Mouse (Mus musculus) left cerebral cortex, adult 18-20 months (tissue): Measurements from ENCODE around the gene Rfx1. TPM values are rescaled to one million over a fixed set of nuclear protein-coding genes. Genes with fewer than 3 reads are reported as not detected.

Source experiments
- DNase-seq, 2 experiments: peaks; one replicate each; pipeline ENCODE4 v3.0.0; 2021 to 2022; ENCODE audit warnings: low spot score in 2 of 2, mixed read lengths in 1 of 2
- total RNA-seq, 2 experiments: library from RNA; stranded (reverse); gene quantifications; 2 replicates each; pipeline ENCODE4 v1.2.3; 2021

Gene Rfx1
- total RNA-seq, 2 experiments from 2014 or later, result 23.1 to 25.3 TPM

- peak in 1 of 2 experiments; percentile 49 for DNase-seq
Observed at GRCm38 (mm10) chr8:84087821-84088220, 21.2 kb downstream of the Rfx1 start.

- DNase-seq, result no peak
Observed at GRCm38 (mm10) chr8:84089277-84089676, 22.6 kb downstream of the Rfx1 start.

DNA sequence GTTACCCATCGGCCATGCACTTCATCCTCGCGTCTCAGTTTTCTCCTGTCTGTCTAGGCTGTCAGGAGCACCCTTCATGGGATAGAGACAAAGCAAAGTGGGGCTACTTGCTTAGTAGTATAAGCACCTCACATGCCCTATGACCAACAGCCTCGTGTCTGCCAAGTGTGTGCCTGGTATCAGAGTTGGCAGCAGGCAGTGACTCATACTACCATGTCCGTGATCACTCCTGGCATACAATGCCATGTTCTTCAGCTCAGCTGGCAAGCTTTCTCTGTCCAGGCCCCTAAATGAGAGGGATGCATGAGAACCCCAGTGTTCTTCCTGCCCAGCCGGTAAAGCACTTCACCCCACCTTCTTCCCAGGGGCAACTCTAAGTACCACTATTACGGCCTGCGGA, 24.0 kb downstream of the Rfx1 start:
- DNase-seq, result no peak

DNA sequence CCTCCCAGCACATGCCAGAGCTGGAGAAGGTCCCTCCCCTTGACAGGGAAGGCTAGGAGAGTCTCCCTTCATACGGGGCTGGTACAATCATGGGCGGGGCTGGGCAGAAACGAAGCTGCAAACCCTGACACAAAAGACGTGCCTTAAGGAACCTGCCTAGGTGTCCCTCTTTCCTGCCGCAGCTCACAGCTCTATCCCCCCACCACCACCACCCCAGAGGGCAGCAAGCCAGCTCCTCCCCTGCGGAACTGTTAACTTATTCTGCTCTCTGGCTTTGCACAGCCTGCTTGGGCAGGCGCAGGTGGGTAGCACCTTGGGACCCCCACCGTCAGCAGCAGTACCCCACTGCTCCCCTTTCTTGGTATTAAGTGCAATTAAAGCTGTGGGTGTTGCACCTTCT, 29.4 kb downstream of the Rfx1 start:
- DNase-seq, result no peak

- DNase-seq, result no peak
Observed at GRCm38 (mm10) chr8:84098376-84098775, 31.7 kb downstream of the Rfx1 start.

DNA sequence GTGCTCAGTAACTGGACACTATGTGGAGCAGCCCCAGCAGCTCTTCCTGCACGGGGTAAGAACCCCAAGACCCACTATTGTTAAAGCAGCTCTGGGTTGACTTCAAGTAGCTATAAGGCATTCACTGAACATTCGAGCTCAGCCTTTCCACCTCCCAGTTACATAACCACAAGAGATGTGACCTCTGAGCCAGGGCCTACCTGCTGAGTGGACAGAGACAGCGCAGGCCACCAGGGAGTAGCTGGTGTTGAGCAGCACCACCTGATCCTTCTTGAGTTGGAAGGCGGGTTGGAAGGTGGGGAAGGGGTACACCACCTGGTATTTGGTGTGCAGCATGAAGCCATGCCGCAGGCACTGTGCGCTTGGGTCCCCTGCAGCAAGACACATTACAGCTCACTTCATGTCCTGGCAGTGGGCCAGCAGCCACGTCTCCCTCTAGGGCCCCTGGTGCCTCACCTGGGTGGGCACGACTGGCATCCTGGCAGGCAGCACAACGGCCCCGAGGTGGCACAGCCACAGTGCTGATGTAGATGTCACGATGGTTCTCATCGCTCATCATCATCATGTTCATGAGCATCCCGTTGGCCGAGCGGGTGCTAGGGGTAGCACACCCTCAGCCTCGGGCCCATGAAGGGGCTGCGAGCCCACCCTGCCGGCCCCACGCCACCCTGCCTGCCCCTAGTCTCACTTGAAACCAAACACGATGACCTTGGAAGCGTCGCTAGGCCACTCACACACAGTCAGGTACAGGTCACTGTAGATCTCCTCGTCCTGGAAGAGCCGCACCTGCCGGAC, 35.0 kb downstream of the Rfx1 start:
- no peak for DNase-seq

GRCm38 (mm10) chr8:84103601-84104000, 37.0 kb downstream of the Rfx1 start:
- DNase-seq, result no peak

GRCm38 (mm10) chr8:84104221-84104620, 37.6 kb downstream of the Rfx1 start:
- DNase-seq, result peak in 1 of 2 experiments; percentile 44

- peak; percentile 98 for DNase-seq
Observed at GRCm38 (mm10) chr8:84104697-84105609, 38.3 kb downstream of the Rfx1 start, which contains the start of gene Dcaf15. Gene Dcaf15, minus strand, starts transcription at chr8:84104768.

- no peak for DNase-seq
Observed at GRCm38 (mm10) chr8:84105676-84106075, 39.0 kb downstream of the Rfx1 start.

DNA sequence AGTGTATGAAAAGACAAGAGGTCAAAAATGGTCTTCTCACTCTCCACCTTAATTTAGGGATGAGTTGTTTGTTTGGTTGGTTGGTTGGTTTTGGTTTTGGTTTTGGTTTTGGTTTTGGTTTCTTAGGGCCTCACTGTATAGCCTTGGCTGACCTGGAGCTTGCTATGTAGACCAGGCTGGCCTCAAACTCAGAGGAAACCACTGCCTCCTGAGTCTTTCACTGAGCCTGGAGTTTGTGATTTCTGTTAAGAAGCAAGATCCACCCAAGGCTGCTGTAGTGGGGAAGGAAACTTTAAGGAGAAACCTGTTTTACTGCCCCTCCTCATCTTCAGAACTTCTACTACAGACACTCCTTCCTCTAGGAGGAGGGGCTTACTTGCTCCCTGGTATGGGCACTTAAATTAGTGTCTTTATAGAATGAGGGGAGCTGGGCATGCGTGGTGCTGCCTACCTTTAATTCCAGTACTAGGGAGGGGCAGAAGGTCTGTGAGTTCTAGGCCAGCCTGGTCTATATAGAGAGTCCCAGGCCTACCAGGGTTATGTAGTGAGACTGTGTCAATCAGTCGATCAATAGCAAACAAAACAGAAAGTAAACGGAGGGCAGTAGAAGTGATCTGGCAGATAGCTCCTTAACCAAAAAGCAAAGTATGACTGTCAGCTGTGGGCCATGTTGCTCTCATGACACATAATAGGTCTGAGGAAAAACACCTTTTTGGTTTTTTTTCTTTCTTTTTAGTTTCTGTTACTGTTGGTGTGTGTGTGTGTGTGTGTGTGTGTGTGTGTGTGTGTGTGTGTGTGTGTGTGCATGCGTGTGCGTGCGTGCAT, 39.8 kb downstream of the Rfx1 start:
- DNase-seq, result no peak

DNA sequence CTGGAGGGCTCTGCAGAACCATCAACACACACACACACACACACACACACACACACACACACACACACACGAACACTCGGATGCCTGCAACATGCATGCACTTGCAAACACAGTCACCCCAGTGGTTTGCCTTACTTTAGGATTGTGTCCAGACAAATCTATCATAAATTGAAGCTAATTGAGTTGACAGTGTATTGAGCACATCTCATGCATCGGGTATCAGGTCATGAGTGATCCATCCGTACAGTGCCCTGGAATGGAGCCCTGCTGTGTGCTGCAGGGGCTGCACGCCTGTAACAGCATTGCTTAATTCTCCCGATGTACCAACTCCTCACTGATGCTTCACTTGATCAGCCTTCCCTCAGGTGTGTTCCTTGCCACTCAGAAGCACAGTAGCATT, 49.0 kb downstream of the Rfx1 start:
- DNase-seq, result no peak

- no peak for DNase-seq
Observed at GRCm38 (mm10) chr8:84122151-84122550, 55.5 kb downstream of the Rfx1 start.

DNA sequence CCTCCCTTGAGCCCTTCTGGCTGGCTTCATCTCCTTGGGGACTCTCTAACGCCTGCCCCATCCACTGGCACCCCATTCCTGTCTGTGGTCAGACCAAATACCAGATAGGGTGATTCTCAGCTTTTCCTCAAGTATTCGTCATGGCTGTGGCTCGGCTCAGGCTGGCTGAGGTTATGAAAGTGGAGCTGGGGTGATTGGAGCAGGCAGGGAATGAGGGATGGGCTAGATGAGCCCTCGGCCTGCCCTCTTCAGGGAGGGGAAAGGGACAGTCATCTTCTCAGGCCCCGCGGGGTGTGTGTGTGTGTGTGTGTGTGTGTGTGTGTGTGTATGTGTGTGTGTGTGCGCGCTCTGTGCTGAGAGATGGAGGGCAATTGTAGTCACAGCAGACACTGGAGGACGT, 59.0 kb downstream of the Rfx1 start, which contains the start of gene Podnl1:
Gene Podnl1 (plus strand): TSS at position 334 of the 400 bp plus-strand sequence.
- no peak for DNase-seq

DNA sequence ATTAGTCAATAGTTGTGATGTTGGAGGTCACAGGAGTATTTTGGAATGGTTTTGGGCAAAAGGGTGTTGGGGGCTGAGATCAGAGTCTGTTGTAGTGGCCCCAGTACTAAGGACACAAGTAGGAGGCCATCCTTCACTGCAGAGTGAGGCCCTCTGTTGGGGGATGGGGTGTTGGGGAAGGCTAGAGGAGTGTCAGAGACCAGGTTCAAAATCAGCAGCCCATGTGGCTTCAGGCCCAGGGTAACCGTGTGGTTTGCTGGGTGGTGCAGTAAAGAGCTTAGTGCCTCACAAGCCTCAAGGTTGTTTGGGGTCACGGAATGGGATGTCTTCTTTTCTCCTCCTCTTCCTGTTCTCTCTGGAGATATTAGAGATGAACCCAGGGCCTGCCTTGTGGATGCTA, 60.1 kb downstream of the Rfx1 start:
- no peak for DNase-seq

GRCm38 (mm10) chr8:84127202-84127901, 60.7 kb downstream of the Rfx1 start:
- no peak for DNase-seq

DNA sequence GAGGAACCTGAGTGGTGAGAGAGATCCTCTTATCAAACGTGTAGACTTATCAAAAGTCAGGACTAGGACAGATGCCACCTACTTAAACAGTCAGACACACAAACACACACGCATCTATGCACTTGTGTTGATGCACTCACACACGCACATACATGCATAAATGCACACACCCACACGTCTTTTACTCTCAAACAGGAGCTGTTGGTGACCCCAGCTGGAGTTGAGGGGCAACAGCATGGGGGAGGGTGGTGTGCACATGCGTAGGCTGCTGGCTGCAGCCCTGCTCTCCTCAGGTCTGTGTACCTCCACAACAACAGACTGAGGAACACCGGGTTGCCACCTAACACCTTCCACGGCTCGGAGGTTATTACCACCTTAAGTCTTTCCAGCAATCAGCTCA, 61.6 kb downstream of the Rfx1 start:
- no peak for DNase-seq

GRCm38 (mm10) chr8:84130806-84131205, 64.2 kb downstream of the Rfx1 start:
- no peak for DNase-seq

DNA sequence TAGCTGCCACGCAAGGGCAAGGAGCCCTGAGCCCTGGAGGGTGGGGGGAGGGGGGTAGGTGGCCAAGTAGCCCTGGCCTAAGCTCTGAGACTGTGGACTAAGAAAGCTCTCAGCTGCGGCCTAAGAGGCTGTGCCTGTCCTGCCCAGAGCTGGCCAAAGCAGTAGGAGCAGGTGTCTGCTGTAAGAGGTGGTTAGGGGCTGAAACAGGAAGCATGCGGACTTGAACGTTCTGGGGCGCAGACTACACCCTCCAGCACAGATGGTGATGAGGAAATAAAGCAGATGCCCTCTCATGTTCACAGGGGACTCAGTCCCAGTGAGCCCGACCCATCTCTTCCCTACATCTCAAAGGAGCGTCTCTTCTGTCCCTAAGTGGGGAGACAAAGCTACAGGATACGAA, 65.6 kb downstream of the Rfx1 start:
- no peak for DNase-seq

GRCm38 (mm10) chr8:84137848-84138247, 71.2 kb downstream of the Rfx1 start:
- DNase-seq, result no peak

DNA sequence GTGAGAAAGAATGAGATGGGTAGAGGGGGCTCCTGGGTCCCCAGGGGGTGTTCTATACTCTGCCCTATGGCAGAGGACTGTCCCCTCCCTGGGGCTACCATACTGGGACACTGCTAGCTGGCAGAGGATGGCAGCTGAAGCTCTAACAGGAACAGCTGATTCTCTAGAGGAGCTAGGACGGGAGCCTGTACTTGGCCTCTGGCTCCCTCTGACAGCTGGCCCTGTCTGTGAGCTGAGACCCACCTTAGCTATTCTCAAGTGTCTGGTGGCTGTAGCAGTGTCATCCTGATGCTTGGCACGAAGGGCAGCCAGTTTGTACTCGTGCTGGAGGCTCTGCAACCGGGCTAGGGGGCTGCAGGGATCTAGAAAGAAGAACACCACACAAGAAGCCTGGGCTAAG, 74.2 kb downstream of the Rfx1 start:
- no peak for DNase-seq
